Mouse (Mus musculus) cerebellum, postnatal 36 days (tissue): ENCODE measurements around the gene Lclat1.

ENCODE experiments used
- DNase-seq, 2 experiments: peaks; one replicate each; pipeline ENCODE4 v3.0.0; 2021 to 2022; ENCODE audit warnings: mixed read lengths in 2 of 2

Gene Lclat1

DNA sequence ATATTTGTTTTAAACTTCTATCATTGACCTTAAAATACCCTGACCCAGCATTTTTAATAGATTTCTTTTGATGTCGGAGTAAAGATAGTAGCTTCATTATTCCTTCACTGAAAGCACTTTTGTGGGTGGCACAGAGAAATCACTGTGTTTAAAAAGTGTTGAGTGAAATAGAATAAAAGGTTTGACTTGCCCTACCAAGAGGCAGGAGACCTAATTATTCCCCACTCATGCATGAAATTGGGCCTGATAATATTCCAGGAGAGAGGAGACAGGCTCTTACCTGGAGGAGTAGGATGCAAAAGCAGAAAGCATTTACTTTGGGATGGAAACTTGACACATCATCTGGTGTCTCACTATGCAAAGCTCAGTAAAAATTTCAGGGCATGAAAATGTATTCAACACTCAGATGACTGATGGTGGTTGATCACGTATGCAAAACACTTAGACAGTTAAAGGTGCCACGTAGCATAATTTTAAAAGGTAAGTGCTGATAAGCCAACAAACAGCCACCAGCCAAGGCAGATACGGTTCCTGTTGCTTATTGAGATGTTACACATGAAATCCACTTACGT lies 103.3 kb downstream of the Lclat1 start:
- no peak for DNase-seq

DNA sequence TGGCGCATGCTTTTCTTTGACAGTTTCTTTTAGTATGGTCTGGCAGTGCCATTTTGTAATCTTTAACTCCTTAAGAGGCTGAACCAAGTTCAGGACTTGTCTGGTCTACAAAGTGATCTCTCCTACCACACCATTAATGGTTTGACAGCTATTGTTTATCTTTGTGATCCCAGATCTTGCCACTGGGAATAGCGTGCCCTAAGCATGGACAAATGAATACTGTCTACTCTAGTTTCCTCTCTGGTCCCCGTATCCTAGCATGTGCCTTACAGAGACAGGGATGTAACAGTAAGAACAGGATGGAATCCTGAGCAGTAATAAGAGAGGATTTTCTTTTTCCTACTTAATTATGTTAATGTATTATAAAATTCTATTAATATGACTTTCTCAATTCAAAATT lies 105.0 kb downstream of the Lclat1 start:
- DNase-seq = no peak

DNA sequence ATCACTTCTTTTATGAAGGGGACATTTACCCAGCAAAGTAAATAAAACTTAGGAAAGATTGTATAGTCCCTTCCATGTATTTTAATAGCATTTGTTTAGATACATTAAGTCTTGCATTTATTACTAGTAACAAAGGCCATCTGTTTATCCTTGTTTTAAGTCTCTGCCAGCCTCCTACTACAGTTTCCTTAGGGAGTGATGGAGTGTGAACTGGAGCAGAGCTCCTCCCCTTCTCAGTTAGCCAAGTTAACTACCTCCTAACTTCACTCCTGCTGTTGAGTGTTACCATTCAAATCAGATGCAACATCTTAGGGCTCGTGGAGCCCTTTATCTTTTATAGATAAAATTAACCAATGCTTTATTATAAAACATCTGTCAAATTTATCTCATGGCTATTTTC lies 105.4 kb downstream of the Lclat1 start:
- DNase-seq = no peak

DNA sequence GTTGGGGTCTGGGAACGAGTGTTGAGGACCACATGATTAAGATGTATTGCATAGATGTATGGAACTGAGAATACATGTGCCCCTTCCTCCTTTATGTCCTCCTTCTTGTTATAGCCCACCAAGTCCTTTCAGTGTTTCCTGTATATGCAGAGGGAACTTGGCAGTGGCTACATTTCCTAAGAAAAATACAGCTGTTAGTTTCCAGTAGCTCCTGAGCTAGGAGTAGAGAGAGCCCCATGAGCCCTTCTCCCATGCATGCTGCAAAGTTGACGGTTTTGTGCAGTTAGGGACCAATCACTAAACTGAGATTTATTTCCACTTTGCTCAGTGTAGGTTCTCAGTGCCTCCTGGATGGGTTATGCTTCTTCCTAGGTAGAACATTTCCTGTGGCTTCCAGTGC lies 105.9 kb downstream of the Lclat1 start:
- DNase-seq = no peak

DNA sequence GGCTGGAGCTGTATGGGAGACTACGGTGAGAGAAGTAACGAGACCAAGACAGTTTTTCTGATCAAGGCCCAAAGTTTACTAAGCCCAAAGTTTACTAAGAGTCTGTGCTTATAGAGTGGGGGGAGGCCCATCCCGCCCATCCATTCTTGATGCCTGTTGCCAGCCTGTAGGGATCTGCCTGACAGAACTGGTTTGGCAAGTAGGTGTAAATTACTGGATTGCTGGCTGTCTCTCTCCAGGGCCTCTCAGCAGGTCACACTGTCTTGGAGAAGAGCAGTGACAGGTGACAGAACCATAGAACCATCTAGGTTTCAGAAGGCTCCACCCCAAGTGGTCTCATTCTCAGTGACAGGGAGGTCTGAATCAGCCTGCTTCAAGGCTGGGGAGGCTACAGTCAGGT lies 109.5 kb downstream of the Lclat1 start:
- DNase-seq = no peak

- no peak for DNase-seq
These were observed 113.0 kb downstream of the Lclat1 start for GRCm38 (mm10) chr17:73220746-73221145.

DNA sequence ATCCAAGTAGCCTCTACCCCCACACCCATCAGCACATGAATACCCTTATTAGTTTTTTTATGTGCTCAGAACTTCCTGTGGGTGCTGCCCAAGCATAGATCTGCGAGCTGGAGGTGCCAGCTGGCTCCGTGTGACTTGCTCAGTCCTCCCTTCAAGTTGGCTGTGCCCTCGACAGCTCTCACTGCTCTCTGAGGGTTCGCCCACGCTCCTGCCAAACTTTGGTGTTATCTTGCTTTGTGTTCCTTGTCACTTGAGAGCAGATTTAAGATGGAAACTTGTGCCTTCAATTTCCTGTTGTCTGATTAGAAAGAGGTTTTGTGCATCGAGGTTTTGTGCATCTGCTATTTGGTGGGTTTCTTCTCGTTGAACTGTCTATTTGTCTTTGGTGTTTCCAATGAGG lies 114.3 kb downstream of the Lclat1 start:
- DNase-seq = no peak

- no peak for DNase-seq
These were observed 117.7 kb downstream of the Lclat1 start for GRCm38 (mm10) chr17:73225442-73225841.

GRCm38 (mm10) chr17:73225996-73226395 lies 118.2 kb downstream of the Lclat1 start:
- DNase-seq = no peak

DNA sequence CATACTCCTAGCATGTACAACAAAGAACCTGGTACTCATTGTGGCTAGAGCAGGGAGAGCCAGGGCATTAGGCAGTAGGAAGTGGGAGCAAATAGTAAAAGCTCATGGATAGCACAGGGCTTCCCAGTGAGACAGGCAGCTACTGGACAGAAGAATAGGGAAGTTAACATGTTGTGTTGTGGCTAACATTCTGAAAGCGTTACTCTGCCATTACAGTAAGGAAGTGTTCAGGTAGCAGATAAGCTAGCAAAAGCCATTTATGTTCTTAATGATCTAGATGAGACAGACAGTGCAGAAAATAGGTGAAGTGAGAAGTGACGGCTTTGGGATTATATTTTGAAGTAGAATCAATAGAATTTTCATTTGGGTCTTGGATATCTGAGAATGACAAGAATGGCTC lies 118.8 kb downstream of the Lclat1 start:
- DNase-seq = no peak

DNA sequence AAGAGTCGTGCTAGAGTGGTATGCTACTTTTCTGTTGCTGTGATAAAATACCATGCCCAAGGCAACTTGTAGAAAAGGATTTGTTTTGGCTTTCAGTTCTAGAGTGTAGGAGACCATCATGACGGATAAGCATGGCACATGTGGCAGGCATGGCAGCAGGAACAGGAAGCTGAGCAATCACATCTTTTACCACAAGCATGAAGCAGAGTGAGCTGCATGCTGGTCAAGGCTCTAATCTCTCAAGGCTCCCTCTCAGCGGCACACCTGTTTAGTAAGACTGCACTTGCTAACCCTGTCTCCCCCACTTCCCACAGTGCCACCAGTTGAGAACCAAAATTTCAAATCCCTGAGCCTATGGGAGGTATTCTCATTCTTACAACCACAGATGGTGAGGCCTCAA lies 119.6 kb downstream of the Lclat1 start:
- DNase-seq = no peak

DNA sequence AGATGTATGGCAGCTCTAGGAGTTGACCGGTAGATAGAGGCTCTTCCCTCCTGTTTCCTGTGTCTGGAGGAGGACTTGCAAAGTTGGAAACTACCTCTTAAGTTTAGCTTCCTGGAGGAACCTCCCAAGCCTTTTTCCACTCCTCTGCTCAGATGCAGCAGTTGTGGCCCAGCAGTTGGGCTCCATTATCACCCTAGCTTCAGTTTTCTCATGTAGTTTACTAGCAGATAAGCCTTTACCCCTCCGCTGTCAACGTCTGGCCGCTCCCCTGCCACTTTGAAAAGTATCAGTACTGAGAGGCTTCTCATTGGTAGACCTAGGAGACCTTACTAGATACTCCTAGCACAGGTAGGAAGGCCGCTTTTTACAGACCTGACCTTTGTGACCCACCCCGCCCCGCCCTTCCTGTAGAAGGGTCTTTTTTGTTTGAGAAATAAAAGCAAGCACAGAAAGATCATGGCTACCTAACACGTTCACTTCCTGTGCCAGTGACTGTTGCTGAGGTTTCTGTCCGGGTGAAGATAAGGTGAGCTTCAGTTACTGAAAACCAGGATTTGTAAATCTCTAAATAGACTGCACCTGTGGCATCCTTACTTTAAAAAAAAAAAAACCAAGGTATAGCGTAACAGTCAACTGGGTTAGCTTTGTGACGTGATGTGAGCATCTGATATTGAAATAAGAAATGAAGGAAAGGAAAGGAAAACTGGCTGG lies 121.8 kb downstream of the Lclat1 start:
- DNase-seq = no peak

DNA sequence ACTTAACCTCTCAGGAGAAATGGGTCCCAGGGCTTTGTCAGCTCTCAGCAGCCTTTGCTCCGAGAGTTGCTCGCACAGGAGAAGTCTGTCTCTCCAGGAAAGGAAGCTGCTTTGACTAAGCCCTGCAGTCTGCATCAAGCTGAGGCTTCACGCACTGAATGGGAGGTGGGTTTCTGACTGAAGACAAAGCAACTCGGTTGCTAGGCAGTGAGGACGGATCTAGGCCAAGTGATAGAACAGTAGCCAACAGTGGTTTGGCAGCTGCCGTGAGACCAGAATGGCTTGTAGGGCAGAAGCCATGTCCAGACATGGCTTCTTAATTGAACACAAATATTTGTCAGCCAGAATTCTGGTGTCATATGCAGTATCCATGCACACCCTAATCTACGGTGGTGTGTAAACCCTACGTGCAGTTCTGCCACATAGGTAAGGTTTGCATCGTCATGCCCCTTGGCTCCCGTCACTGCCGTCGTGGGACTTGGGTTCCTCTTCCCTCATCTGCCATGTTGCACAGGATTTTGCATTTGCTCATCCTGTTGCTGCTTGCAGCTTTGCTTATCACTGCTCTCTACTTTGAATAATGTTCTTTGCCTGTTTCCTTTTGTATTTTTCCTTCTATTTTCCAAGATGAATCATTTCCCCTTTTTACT lies 122.7 kb downstream of the Lclat1 start:
- DNase-seq = no peak

DNA sequence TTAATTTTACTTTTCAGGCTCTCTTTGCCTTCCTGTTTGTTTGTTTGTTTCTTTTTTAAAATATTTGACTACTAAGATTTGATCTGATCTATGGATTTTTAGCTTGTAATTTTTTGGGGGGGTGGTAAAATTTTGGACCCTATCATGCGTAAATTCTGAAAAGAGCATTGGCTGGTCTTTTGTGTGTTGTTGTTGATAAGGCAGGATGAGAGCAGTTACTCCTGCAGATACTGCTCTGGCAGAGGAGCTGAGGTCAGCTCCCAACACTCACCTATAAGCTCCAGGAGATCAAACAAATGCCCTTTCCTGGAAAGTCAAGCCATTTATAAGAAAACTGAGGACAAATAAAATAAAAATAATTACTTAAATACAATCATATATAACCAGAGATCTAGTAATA lies 123.6 kb downstream of the Lclat1 start:
- DNase-seq = no peak

GRCm38 (mm10) chr17:73232593-73232992 lies 124.8 kb downstream of the Lclat1 start:
- DNase-seq = no peak

DNA sequence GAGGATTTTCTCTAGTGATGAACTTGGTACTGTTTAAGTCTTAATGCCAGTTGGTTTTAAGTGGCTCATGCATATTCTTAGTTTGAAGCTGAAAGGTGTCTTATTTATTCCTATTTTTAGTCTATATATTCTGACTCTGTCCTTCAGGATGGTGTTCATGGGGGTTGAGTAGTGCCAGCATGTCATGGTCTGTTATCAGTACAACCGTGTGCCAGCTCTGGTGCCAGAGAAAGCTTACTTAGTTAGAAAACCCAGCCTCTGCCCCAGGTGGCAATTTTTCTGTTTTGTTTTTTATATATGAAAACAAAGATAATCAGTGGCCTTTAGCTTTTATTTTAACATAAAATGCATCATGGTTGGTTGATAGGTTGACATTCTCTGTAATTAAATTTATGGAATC lies 126.2 kb downstream of the Lclat1 start:
- DNase-seq = no peak

GRCm38 (mm10) chr17:73237178-73237853 lies 129.5 kb downstream of the Lclat1 start:
- peak; percentile 55 to 57 for DNase-seq

GRCm38 (mm10) chr17:73238501-73238900 lies 130.7 kb downstream of the Lclat1 start:
- no peak for DNase-seq

DNA sequence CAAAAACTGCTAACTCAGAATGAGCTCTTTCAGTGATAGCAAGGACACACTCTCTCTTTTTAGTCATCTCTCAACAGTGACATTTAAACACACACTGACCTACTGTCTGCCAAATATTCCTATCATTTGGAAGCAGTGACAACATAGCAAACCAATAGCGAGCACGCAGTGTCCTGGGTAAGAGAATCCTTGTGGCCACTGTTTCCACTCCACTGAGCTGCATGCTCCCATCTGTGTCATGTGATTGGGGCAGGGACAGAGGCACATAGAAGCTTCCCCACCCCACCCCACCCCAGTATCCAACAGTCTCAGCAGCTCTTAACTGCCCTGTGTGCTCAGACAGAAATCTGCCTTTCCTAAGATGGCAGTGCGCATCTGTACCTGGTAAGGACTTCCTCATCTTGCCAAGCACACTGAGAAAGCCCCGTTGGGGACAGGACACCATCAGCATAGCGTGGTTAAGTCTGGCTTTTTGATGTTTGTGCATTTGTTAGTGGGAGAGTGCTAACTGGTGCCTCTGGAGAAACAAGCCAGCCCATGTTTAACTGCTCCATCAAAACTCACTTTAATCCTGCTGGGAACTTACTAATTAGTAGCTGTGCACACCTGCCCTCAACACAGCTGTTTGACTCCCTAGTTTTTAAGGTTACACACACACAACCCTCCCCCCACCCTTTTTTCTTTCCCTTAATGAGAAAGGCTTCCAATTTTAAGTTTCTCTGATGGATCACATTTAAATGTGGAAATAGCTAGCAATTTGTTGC lies 133.5 kb downstream of the Lclat1 start:
- no peak for DNase-seq

- no peak for DNase-seq
These were observed 135.9 kb downstream of the Lclat1 start for GRCm38 (mm10) chr17:73243676-73244075.

DNA sequence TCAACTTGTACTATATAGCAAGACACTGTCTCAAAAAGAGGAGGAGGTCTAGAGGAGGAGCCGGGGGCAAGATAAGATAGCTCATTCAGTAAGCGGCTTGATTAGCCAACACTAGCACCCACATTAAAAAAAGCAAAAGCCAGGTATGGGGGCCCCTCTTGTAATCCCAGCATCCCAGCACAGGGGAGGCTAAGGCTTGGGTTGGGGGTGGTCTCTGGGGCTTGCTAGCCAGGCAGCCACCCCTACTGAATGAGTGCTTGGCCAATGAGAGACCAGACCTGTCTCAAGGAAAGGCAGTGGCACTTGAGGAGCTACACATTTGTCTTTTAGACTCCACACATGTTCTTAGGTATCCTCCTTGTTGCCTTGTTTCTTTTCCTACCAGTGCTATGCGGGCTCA lies 136.8 kb downstream of the Lclat1 start:
- no peak for DNase-seq

- DNase-seq = no peak
These were observed 137.4 kb downstream of the Lclat1 start for GRCm38 (mm10) chr17:73245089-73245684.

- no peak for DNase-seq
These were observed 138.3 kb downstream of the Lclat1 start for GRCm38 (mm10) chr17:73246036-73246435.
